Mouse (Mus musculus) embryonic facial prominence, embryonic 14.5 days (tissue): ENCODE results near the gene Izumo1. TPM values are rescaled to one million over a fixed set of nuclear protein-coding genes. Genes with fewer than 3 reads are reported as not detected.
"Not testable (repeated sequence)": the region's sequence is repeated elsewhere in the genome, so short reads cannot be mapped to it uniquely, and the experiment has no call there.

Experiments used
- ATAC-seq: fragments of 200-750 bp; cut with Nextera tagmentation; 2 replicates; pipeline ENCODE4 v1.8.0; 2017; ENCODE audit warnings: low read depth, moderate number of reproducible peaks, moderate TSS enrichment
- DNase-seq: peaks from one replicate; pipeline ENCODE4 v3.0.0-alpha.2; 2015; ENCODE audit warnings: low spot score
- H3K27ac ChIP-seq: fragments of 300-500 bp; sonication (generic); replicated peaks from 2 replicates; pipeline ENCODE4 v1.5.1; 2014; ENCODE audit warnings: low read depth, mild to moderate bottlenecking, low read length, moderate library complexity
- H3K27me3 ChIP-seq: fragments of 300-500 bp; sonication (generic); replicated peaks from 2 replicates; pipeline ENCODE4 v1.6.1; 2014; ENCODE audit warnings: low read length; ENCODE audit not compliant: control insufficient read depth, insufficient read depth
- H3K36me3 ChIP-seq: fragments of 300-500 bp; sonication (generic); 2 replicates; pipeline ENCODE4 v1.6.1; 2014; ENCODE audit warnings: low read length, mixed read lengths; ENCODE audit not compliant: control insufficient read depth, insufficient read depth
- H3K4me1 ChIP-seq: fragments of 300-500 bp; sonication (generic); 2 replicates; pipeline ENCODE4 v1.6.1; 2014; ENCODE audit warnings: antibody characterized with exemption, low read length; ENCODE audit not compliant: control insufficient read depth, insufficient read depth
- H3K4me2 ChIP-seq: fragments of 300-500 bp; sonication (generic); 2 replicates; pipeline ENCODE4 v1.6.1; 2014; ENCODE audit warnings: low read depth, mild to moderate bottlenecking, low read length, moderate library complexity, mixed read lengths
- H3K4me3 ChIP-seq: fragments of 300-500 bp; sonication (generic); 2 replicates; pipeline ENCODE4 v1.5.1; 2014; ENCODE audit warnings: low read depth, mild to moderate bottlenecking, low read length
- H3K9ac ChIP-seq: fragments of 300-500 bp; sonication (generic); 2 replicates; pipeline ENCODE4 v1.6.1; 2014; ENCODE audit warnings: low read depth, mild to moderate bottlenecking, low read length, moderate library complexity, mixed read lengths
- H3K9me3 ChIP-seq: fragments of 300-500 bp; sonication (generic); 2 replicates; pipeline ENCODE4 v1.6.1; 2016; ENCODE audit warnings: low read length; ENCODE audit not compliant: control insufficient read depth
- WGBS: fragments of 180-500 bp; shearing (Covaris S2); extraction: QIAGEN DNeasy Blood & Tissue Kit; methylation state at CpG from one replicate; pipeline ENCODE4 v1.1.7; 2014; 5-methylcytosine and 5-hydroxymethylcytosine counted together
- polyA plus RNA-seq: library from polyadenylated mRNA; unstranded; fragments of >200 nt; fragmentation: Nextera tagmentation; extraction: Ambion mirVana; gene quantifications from 2 replicates; pipeline ENCODE4 v1.2.1, GENCODE M21; 2014

Izumo1 gene
- polyA plus RNA-seq, 1 experiment from 2014 or later, result 0.19 TPM

DNA sequence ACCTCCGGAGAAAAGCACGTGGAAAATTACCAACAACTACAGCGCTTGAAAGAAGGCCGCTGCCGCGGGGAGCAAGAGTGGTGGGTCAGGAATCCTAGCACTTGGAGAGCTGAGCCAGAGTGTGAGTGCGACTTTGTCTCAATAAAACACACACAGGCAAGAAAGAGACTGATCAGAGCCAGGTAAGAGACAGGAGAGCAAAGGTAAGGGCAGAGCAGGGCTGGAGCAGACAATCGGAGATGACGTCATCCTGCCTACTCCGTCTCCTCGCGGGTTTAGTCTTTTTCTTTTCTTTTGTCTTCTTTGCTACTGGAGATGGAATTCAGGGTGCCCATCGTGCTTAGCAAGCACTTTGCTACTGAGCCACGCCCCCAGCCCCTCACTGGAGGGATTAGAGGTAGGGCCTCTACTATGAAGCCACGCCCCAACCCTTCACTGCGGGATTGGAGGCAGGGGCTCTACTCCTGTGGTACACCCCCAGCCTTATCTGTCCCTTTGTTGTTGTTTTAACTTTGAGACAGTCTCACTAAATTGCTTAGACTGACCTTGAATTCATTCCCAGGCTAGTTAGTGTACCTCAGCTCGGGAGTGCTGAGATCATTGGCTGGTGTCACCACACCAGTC, 32.9 kb downstream of the Izumo1 start:
- 28% methylated on average over 17 of the region's 17 CpGs for WGBS
- no peaks in the 10 kb centered on the region for H3K4me1 ChIP-seq
- H3K36me3 ChIP-seq, result no peaks in the 10 kb centered on the region
- H3K9me3 ChIP-seq, result 0 out of 2 replicates have a peak, but pooled peaks cover 6% of the 10 kb centered on the region
- peak overlapping the region; percentile 34 for H3K4me2 ChIP-seq
- ATAC-seq, result peak; percentile 73
- H3K9ac ChIP-seq, result no peak overlapping the region
- no peaks in the 10 kb centered on the region for H3K27me3 ChIP-seq
- no peak overlapping the region for H3K4me3 ChIP-seq
- peak; percentile 70 for DNase-seq
- H3K27ac ChIP-seq, result peak overlapping the region; percentile 36; the same call in 1 of the 2 replicates

DNA sequence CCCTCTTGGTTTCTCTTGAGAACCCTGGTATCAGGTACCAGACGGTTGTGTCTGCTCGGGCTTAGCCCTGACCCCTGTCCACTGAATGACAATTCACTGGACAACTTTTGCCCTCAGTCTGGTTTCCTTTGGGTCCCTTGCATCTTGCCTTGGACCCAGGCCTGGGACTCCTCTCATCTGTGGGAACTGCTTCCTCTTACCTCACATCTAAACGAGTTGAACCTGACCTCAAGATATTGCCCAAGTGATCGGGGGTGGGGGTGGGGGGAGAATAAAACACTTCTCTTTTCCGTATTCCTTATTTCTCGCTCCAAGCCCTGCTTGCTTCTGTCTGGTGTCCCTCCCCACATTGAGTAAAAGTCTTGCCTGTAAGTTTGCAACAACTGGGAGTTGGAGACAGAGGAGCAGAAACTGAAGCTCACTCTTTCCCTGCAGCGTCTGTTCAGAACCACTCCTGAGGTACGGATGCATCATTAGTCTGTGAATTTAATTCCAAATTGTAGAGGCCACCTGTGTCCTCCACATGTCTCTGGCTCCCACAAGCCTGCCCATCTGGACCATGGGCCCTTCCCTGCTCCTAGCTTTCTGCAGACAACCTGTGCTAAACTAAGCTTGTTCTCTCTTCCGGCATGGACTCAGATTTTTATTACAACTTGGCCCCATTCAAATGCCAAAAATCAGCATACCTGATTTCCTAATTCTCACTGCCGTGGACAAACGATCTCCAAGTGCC, 39.3 kb downstream of the Izumo1 start:
- Histone ChIP-seq H3K9me3 (0 out of 2 replicates have a peak, but pooled peaks cover 6% of the 10 kb centered on the region), H3K36me3 (no peaks in the 10 kb centered on the region), H3K27me3 (no peaks in the 10 kb centered on the region), H3K27ac (no peak overlapping the region), H3K4me1 (peaks cover 9% of the 10 kb centered on the region; the same call in 1 of the 2 replicates), H3K9ac (no peak overlapping the region), H3K4me3 (no peak overlapping the region), H3K4me2 (no peak overlapping the region)
- 72% methylated on average over 11 of the region's 11 CpGs for WGBS
- ATAC-seq (no peak), DNase-seq (no peak)

DNA sequence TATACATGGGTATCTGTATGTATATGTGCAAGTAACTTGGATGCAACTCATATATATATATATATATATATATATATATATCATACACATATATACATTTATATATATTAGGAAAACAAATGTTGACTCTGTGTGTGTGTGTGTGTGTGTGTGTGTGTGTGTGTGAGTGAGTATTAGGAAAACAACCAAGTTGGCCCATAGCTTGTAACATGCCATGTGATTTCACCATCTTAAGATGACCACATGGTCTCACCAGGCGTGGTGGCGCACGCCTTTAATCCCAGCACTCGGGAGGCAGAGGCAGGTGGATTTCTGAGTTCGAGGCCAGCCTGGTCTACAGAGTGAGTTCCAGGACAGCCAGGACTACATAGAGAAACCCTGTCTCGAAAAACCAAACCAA, 40.1 kb downstream of the Izumo1 start:
- not testable (repeated sequence) for H3K27me3 ChIP-seq, H3K4me3 ChIP-seq, H3K4me1 ChIP-seq, ATAC-seq, H3K36me3 ChIP-seq, H3K27ac ChIP-seq, DNase-seq, H3K9ac ChIP-seq, H3K4me2 ChIP-seq, H3K9me3 ChIP-seq
- WGBS, result 90% methylated on average over 6 of the region's 6 CpGs

DNA sequence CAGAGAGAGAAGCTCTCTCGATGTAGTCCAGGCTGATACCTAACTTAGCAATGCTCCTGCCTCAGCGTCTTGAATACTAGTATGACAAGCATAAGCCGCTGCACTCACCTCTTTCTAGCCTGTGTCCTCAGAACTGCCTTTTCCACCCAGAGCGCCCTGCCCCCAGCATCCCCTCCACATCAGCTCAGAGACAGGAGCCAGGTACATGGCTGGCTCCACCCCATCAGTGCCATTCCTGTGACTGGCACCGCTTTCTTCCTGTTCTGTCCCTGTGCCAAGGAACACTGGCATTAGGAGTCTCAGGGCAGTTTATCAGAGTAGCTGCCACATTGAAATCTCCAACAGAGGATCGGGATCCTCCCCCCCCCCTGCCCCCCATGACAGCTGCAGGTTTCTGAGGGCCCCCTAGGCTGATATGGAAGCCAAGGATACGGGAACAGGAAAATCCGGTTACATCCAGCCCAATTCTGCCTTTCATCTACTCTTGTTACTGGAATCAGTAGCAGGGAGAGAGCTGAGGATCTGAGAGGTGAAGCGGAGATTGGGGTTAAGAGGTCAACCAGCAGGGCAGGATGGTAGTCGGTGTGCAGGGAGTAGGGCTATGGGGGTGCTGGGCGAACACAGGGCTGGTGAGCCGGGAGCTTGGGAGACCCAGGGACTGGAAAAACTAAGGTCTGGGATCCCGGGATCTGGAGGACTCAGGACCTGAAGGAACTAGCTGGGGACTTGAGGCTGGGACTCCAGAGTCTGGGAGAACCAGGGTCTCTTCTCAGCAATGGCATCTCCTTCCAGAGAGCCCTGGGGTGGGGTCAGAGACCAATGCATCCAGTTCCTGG, 43.9 kb downstream of the Izumo1 start:
- ATAC-seq (peak; percentile 68), DNase-seq (peak; percentile 59)
- Histone ChIP-seq H3K27me3 (no peaks in the 10 kb centered on the region), H3K4me3 (no peak overlapping the region), H3K27ac (no peak overlapping the region), H3K9me3 (no peaks in the 10 kb centered on the region), H3K36me3 (no peaks in the 10 kb centered on the region), H3K4me1 (peaks cover 9% of the 10 kb centered on the region; the same call in 1 of the 2 replicates), H3K9ac (peak overlapping the region; percentile 30; the same call in 1 of the 2 replicates), H3K4me2 (no peak overlapping the region)
- 47% methylated on average over 13 of the region's 13 CpGs for WGBS

DNA sequence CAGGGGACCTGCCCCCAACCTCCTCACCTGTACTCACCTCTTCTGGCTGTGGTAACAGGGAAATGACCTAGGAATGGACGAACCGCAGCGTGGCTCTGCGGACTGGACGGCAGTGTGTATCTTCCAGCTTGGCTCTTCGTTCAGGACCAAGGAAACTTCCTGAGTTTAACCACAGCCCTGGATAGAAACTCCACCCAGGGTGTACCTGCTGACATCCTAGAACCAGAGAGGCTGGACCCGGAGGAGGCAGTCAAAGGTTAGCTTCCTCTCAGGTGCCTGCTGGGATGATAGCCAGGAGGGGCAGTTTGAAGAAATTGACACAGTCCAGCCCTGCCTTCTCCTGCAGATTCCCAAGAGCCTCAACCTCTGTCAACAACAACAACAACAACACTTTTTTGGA, 44.5 kb downstream of the Izumo1 start, which contains the start of gene Fut2:
Fut2 (minus strand) TSS at position 234 of the 400 bp plus-strand sequence.
- ATAC-seq (no peak), DNase-seq (no peak)
- 77% methylated on average over 7 of the region's 7 CpGs for WGBS
- Histone ChIP-seq H3K9me3 (no peaks in the 10 kb centered on the region), H3K4me3 (no peak within 1 kb of the TSS), H3K36me3 (no peaks in the 10 kb centered on the region), H3K27ac (no peak within 1 kb of the TSS), H3K4me2 (no peak within 1 kb of the TSS), H3K9ac (peak within 1 kb of the TSS; percentile 30; the same call in 1 of the 2 replicates), H3K27me3 (no peaks in the 10 kb centered on the region), H3K4me1 (peaks cover 9% of the 10 kb centered on the region; the same call in 1 of the 2 replicates)

DNA sequence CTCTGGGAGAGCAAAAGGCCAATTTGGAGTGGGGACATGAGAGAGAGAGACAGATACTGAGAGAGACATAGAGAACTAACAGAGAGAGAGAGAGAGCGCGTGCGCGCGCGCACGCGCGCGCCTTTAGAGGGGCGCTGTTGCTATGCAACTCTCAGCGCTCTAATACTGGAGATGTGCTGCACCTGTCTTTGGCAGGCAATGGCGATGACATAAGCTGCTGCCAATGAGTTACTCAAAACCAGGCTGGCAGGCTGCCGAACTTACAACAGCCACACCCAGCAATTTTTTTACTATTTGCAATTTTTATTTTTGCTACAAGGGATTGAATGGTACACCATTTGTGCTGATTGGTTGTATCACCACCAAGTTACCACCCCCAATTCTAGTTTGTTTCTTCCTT, 46.1 kb downstream of the Izumo1 start:
- no peak overlapping the region for H3K4me3 ChIP-seq
- no peaks in the 10 kb centered on the region for H3K36me3 ChIP-seq
- H3K9ac ChIP-seq, result no peak overlapping the region
- H3K9me3 ChIP-seq, result no peaks in the 10 kb centered on the region
- 68% methylated on average over 14 of the region's 14 CpGs for WGBS
- H3K4me1 ChIP-seq, result peaks cover 9% of the 10 kb centered on the region; the same call in 1 of the 2 replicates
- H3K27ac ChIP-seq, result no peak overlapping the region
- ATAC-seq, result no peak
- peak; percentile 69 for DNase-seq
- no peaks in the 10 kb centered on the region for H3K27me3 ChIP-seq
- no peak overlapping the region for H3K4me2 ChIP-seq

DNA sequence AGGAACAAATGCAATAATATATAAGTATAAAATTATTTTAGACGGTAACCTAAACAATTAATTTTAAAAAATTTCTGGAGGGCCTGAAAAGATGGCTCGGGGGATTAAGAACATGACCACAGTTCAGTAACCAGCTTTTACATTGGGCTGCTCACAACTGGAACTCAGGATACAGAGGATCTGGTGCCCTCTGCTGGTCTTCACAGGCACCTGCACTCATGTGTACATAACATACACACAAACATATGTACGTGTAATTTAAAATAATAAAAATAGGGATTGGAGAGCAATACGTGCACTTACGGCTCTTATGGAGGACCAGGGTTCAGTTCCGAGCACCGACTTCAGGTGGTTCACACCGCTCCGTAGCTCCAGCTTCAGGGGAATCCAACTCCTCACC, 47.3 kb downstream of the Izumo1 start:
- H3K9ac ChIP-seq, result no peak overlapping the region
- no peaks in the 10 kb centered on the region for H3K36me3 ChIP-seq
- no peak overlapping the region for H3K4me2 ChIP-seq
- H3K27ac ChIP-seq, result no peak overlapping the region
- ATAC-seq (no peak), DNase-seq (no peak)
- H3K4me1 ChIP-seq, result peaks cover 9% of the 10 kb centered on the region; the same call in 1 of the 2 replicates
- H3K9me3 ChIP-seq, result no peaks in the 10 kb centered on the region
- WGBS, result 94% methylated on average over 9 of the region's 9 CpGs
- H3K4me3 ChIP-seq, result no peak overlapping the region
- no peaks in the 10 kb centered on the region for H3K27me3 ChIP-seq

DNA sequence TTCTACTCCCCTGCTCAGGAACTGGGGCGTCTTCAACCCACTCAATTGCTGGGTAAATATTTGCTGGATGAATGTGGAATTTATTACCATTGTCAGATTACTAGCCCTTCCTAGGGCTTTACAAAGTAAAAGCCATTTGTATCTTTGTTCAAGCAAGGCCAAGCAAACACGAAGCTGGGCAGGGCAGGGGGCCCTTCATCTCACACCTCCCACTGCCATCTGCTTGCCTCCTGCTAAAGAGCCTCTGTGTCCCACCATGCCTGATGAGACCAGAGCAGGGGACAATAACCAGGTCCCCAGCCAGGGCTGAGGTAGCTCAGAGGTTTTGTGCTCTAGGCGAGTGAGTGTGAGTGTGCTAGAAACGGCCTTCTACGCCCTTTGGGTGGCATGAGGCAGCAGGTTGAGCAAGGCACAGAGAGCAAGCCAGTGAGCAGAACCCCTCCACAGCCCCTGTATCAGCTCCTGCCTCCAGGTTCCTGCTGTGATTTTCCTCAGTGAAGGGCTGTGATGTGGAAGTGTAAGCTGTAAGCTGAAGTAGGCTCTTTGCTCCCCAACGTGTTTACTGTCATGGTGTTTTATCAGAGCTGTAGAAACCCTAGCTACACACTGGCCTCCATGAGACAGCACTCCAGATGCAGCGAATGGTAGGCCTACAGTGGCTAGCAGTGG, 56.1 kb downstream of the Izumo1 start:
- no peak for ATAC-seq
- H3K4me2 ChIP-seq, result no peak overlapping the region
- no peak overlapping the region for H3K4me3 ChIP-seq
- H3K36me3 ChIP-seq, result no peaks in the 10 kb centered on the region
- no peak overlapping the region for H3K9ac ChIP-seq
- no peak overlapping the region for H3K27ac ChIP-seq
- 81% methylated on average over 7 of the region's 7 CpGs for WGBS
- no peaks in the 10 kb centered on the region for H3K9me3 ChIP-seq
- H3K27me3 ChIP-seq, result no peaks in the 10 kb centered on the region
- DNase-seq, result no peak
- H3K4me1 ChIP-seq, result peaks cover 6% of the 10 kb centered on the region; the same call in 1 of the 2 replicates
